Mouse (Mus musculus): ENCODE results near the gene Itga2b. TPM values are rescaled to one million over a fixed set of nuclear protein-coding genes. Genes with fewer than 3 reads are reported as not detected.
A peak's percentile ranks its signal among the peaks of the same experiment; 100 is the strongest.

Itga2b gene
- total and polyA plus RNA-seq, 2 experiments from 2014 or later: 4.8 to 5.4 TPM

DNA sequence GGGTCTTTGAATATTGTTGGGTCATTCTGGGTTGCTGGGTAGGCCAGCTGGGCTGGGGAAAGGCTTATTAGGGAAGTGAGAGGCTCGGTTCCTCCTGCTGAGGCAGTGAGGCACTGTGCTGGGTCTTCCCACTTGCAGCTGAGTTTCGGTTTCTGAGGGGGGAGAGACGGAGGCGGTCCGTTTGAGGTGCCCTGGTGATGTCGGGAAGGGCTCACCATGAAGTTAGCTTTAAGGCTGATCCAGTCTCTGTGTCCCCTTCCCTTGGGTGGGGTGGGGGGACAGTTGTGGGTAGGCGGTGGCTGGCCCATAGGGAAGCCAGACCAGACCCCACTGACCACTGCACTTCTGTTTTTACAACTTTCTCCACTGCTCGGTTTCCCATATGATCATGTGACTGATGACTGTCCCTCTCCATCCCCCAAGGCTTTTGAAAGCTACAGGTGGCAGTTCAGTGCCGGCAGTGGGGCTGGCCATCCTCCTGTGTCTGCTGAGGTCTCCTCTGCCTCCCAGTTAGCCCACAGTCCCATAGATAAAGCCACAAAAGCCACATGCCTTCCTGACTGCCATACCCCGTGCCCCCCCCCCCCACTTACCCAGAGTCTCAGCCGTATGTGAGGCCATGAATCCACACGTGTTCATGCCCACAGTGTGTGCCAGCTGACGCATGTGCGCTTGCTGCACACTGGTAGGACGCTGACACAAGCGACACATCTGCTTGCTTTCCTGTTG is 37.6 kb downstream of the Itga2b start:
- Histone ChIP-seq H3K9me3 (replicated peaks; ENCODE audit: control insufficient read depth, low read length) (no peaks in the 10 kb centered on the region), H3K4me2 (ENCODE audit: low read depth, low read length) (peak overlapping the region; percentile 34; the same call in 1 of the 2 replicates), H3K4me3 (ENCODE audit: low read depth, low read length) (no peak overlapping the region), H3K27ac (ENCODE audit: low read depth) (no peak overlapping the region; the same call in 1 of the 2 replicates), H3K9ac (replicated peaks; ENCODE audit: low read depth, low read length) (no peak overlapping the region; the same call in 1 of the 2 replicates), H3K36me3 (replicated peaks; ENCODE audit: control insufficient read depth, insufficient read depth, low read length) (peaks cover 19% of the 10 kb centered on the region), H3K27me3 (ENCODE audit: control insufficient read depth, insufficient read depth, low read length) (no peaks in the 10 kb centered on the region), H3K4me1 (ENCODE audit: control insufficient read depth, insufficient read depth) (peaks cover 20% of the 10 kb centered on the region; the same call in 1 of the 2 replicates)
- ATAC-seq (ENCODE audit: insufficient read depth, low read depth) (no peak), DNase-seq (ENCODE audit: low spot score) (no peak)
- no peak for TF ChIP-seq CTCF (IDR thresholded peaks at IDR 0.05; ENCODE audit: low read depth)
- TF ChIP-seq EP300 (IDR thresholded peaks at IDR 0.05; ENCODE audit: low read depth): no peak
- 51% methylated on average over 16 of the region's 16 CpGs for WGBS

DNA sequence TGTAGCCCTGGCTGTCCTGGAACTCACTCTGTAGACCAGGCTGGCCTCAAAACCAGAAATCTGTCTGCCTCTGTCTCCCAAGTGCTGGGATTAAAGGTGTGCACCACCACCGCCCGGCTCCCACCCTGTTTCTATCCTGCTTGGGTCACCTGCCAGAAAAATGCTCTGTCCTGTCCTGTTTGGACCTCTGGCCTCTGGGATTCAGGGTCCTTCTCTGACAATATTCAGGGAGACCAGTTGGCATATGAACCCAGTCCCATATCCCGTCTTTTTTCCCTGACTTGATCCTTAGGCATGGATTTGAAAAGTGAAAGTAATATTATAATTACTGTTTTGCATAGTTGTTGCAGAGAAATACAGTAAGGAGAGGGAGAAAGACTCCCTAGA is 38.2 kb downstream of the Itga2b start:
- Histone ChIP-seq H3K9me3 (replicated peaks; ENCODE audit: control insufficient read depth, low read length) (no peaks in the 10 kb centered on the region), H3K27me3 (ENCODE audit: control insufficient read depth, insufficient read depth, low read length) (no peaks in the 10 kb centered on the region), H3K4me2 (ENCODE audit: low read depth, low read length) (peak overlapping the region; percentile 34; the same call in 1 of the 2 replicates), H3K9ac (replicated peaks; ENCODE audit: low read depth, low read length) (no peak overlapping the region; the same call in 1 of the 2 replicates), H3K36me3 (replicated peaks; ENCODE audit: control insufficient read depth, insufficient read depth, low read length) (peaks cover 19% of the 10 kb centered on the region), H3K4me3 (ENCODE audit: low read depth, low read length) (no peak overlapping the region), H3K27ac (ENCODE audit: low read depth) (no peak overlapping the region), H3K4me1 (ENCODE audit: control insufficient read depth, insufficient read depth) (peaks cover 16% of the 10 kb centered on the region; the same call in 1 of the 2 replicates)
- ATAC-seq (ENCODE audit: insufficient read depth, low read depth) (no peak), DNase-seq (ENCODE audit: low spot score) (no peak)
- no peak for TF ChIP-seq EP300 (IDR thresholded peaks at IDR 0.05; ENCODE audit: low read depth)
- 73% methylated on average over 3 of the region's 3 CpGs for WGBS

DNA sequence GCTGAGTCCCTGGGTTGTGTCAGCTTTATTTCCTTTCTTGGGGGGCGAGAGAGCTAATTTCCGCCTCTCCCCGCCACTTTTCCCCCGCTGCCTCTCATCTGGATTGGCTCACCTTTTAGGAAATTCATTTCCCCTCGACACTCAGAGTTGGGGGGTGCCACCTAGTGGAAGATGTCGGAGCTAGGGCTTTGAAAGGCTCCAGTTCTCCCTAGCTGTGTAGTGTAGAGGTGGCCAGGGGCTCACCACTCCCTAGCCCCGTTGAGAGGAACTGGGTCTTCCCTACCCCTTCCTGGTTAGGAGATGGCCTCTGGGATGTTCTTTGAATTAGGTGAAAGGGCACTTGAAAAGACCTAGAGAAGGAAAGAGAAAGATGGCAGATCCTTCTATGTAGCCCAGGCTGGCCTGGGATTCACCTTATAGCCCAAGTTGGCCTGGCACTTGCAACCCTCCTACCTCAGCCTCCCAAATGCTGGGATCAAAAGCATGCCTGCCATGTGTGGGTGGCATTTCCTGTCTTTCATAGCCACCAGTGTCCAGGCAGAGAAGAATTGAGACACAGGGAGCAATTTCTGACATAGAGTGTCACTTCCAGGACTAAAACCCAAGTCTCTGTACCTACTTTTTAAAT is 38.8 kb downstream of the Itga2b start:
- DNase-seq (ENCODE audit: low spot score) (peak; percentile 83), ATAC-seq (ENCODE audit: insufficient read depth, low read depth) (peak; percentile 31; the same call in 1 of the 2 replicates)
- Histone ChIP-seq H3K4me1 (ENCODE audit: control insufficient read depth, insufficient read depth) (peaks cover 16% of the 10 kb centered on the region; the same call in 1 of the 2 replicates), H3K9ac (replicated peaks; ENCODE audit: low read depth, low read length) (peak overlapping the region; percentile 66), H3K4me2 (ENCODE audit: low read depth, low read length) (peak overlapping the region; percentile 99), H3K36me3 (replicated peaks; ENCODE audit: control insufficient read depth, insufficient read depth, low read length) (peaks cover 15% of the 10 kb centered on the region), H3K9me3 (replicated peaks; ENCODE audit: control insufficient read depth, low read length) (no peaks in the 10 kb centered on the region), H3K27me3 (ENCODE audit: control insufficient read depth, insufficient read depth, low read length) (no peaks in the 10 kb centered on the region), H3K27ac (ENCODE audit: low read depth) (peak overlapping the region; percentile 91), H3K4me3 (ENCODE audit: low read depth, low read length) (peak overlapping the region; percentile 89)
- TF ChIP-seq CTCF (IDR thresholded peaks at IDR 0.05; ENCODE audit: low read depth) (peak; percentile 84), EP300 (IDR thresholded peaks at IDR 0.05; ENCODE audit: low read depth) (no peak; the same call in 1 of the 2 replicates)
- 0% methylated on average over 7 of the region's 7 CpGs for WGBS

DNA sequence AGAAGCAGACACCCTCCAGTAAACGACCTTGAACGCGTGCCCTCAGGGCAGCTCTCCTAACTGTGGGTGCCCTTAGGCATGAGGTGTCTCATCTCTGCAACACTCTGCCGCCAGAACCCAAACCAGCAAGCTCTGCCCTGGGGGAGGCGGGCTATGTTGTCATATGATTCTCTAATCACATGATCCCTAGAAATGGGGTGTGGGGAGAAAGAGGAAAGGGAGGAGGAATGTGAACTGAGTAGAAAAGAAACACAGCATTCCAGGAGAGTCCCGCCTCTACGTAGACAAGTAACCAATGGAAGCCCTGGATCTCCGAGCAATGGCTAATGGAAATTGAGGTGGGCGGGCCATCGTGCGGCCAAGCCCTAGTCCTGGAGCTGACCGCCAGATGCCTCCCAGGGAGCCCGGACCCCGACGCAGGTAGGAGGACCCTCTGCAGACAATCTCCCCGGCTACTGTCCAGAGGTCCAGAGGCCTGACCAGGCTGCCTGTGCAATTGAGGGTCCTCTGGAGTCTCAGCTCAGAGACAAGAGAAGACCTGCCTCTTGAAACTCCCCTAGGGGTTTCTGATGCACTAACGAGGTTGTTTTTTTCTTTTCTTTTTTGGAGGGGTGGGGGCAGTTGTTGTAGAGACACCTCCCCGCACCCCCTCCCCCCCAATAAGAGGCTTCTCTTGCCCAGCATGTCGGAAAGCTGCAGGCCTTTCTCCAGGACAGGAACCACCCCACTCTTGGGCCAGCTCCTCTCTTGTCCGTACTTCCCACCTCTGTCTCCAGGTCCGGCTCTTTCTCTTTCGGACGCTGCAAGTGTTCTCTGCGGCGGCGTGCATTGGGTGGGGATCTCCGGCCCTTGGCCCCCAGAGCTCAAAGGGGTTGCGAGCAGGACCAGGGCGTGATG is 39.6 kb downstream of the Itga2b start, which contains the start of gene Grn:
Gene Grn (plus strand): TSS at position 195 of the 897 bp plus-strand sequence.
- Histone ChIP-seq H3K27ac (ENCODE audit: low read depth) (peak within 1 kb of the TSS; percentile 91), H3K27me3 (ENCODE audit: control insufficient read depth, insufficient read depth, low read length) (no peaks in the 10 kb centered on the region), H3K9me3 (replicated peaks; ENCODE audit: control insufficient read depth, low read length) (no peaks in the 10 kb centered on the region), H3K9ac (replicated peaks; ENCODE audit: low read depth, low read length) (peak within 1 kb of the TSS; percentile 66), H3K4me2 (ENCODE audit: low read depth, low read length) (peak within 1 kb of the TSS; percentile 99), H3K4me1 (ENCODE audit: control insufficient read depth, insufficient read depth) (peaks cover 16% of the 10 kb centered on the region; the same call in 1 of the 2 replicates), H3K4me3 (ENCODE audit: low read depth, low read length) (peak within 1 kb of the TSS; percentile 89), H3K36me3 (replicated peaks; ENCODE audit: control insufficient read depth, insufficient read depth, low read length) (peaks cover 8% of the 10 kb centered on the region)
- 0% methylated on average over 29 of the region's 29 CpGs for WGBS
- ATAC-seq (ENCODE audit: insufficient read depth, low read depth) (peak; percentile 93), DNase-seq (ENCODE audit: low spot score) (peak; percentile 99)
- TF ChIP-seq EP300 (IDR thresholded peaks at IDR 0.05; ENCODE audit: low read depth): peak; percentile 86; the same call in 1 of the 2 replicates
- TF ChIP-seq CTCF (IDR thresholded peaks at IDR 0.05; ENCODE audit: low read depth): no peak

DNA sequence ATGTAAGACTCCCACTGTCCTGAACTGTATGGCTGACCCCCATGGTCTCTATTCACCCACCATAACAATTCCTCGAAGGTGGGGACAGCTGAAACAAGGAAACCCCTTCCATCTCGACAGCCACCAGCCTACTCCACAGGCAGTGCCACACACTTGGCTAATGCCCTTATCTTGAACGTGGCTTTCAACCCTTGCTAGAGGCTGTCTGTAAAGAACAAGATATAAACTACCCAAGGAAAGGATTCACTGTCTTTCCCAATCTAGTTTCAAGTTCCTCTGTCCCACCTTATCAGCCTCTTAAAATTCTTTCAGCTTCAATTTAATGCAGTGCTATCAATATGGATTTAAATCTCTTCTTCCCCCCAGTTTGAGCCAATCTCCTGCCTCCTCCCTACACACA is 40.4 kb downstream of the Itga2b start:
- peak overlapping the region; percentile 99 for H3K4me2 ChIP-seq (ENCODE audit: low read depth, low read length)
- no peaks in the 10 kb centered on the region; the same call in 1 of the 2 replicates for H3K36me3 ChIP-seq (replicated peaks; ENCODE audit: control insufficient read depth, insufficient read depth, low read length)
- peak overlapping the region; percentile 91 for H3K27ac ChIP-seq (ENCODE audit: low read depth)
- H3K4me3 ChIP-seq (ENCODE audit: low read depth, low read length): peak overlapping the region; percentile 89
- no peaks in the 10 kb centered on the region for H3K27me3 ChIP-seq (ENCODE audit: control insufficient read depth, insufficient read depth, low read length)
- no peak for TF ChIP-seq CTCF (IDR thresholded peaks at IDR 0.05; ENCODE audit: low read depth)
- peak overlapping the region; percentile 66 for H3K9ac ChIP-seq (replicated peaks; ENCODE audit: low read depth, low read length)
- ATAC-seq (ENCODE audit: insufficient read depth, low read depth): no peak
- no peak for DNase-seq (ENCODE audit: low spot score)
- peaks cover 16% of the 10 kb centered on the region; the same call in 1 of the 2 replicates for H3K4me1 ChIP-seq (ENCODE audit: control insufficient read depth, insufficient read depth)
- WGBS: 19% methylated on average over 3 of the region's 3 CpGs
- H3K9me3 ChIP-seq (replicated peaks; ENCODE audit: control insufficient read depth, low read length): no peaks in the 10 kb centered on the region

All from heart, postnatal 0 days (tissue).